Mouse (Mus musculus) forebrain, embryonic 14.5 days (tissue): ENCODE data around the gene Pde10a. TPM values are rescaled to one million over a fixed set of nuclear protein-coding genes. Genes with fewer than 3 reads are reported as not detected.

Experiments used
- ATAC-seq: fragments of 200-750 bp; cut with Nextera tagmentation; 2 replicates; pipeline ENCODE4 v1.8.0; 2017; ENCODE audit warnings: mild to moderate bottlenecking, moderate library complexity
- DNase-seq: peaks from one replicate; pipeline ENCODE4 v3.0.0-alpha.2; 2015; ENCODE audit warnings: low spot score
- H3K27ac ChIP-seq: fragments of 300-500 bp; sonication (generic); 2 replicates; pipeline ENCODE4 v1.5.1; 2014; ENCODE audit warnings: low read depth, mild to moderate bottlenecking, control low read depth, low read length, moderate library complexity
- H3K27me3 ChIP-seq: fragments of 300-500 bp; sonication (generic); replicated peaks from 2 replicates; pipeline ENCODE4 v1.6.1; 2014; ENCODE audit warnings: low read length, control low read depth, mixed read lengths; ENCODE audit not compliant: control insufficient read depth, insufficient read depth
- H3K36me3 ChIP-seq: fragments of 300-500 bp; sonication (generic); 2 replicates; pipeline ENCODE4 v1.6.1; 2014; ENCODE audit warnings: low read length, control low read depth; ENCODE audit not compliant: control insufficient read depth, insufficient read depth
- H3K4me1 ChIP-seq: fragments of 300-500 bp; sonication (generic); 2 replicates; pipeline ENCODE4 v1.6.1; 2014; ENCODE audit warnings: antibody characterized with exemption, low read length, control low read depth; ENCODE audit not compliant: control insufficient read depth, insufficient read depth
- H3K4me2 ChIP-seq: fragments of 300-500 bp; sonication (generic); 2 replicates; pipeline ENCODE4 v1.6.1; 2014; ENCODE audit warnings: mild to moderate bottlenecking, control low read depth, low read length
- H3K4me3 ChIP-seq: fragments of 300-500 bp; sonication (generic); 2 replicates; pipeline ENCODE4 v1.5.1; 2014; ENCODE audit warnings: low read depth, low read length, control low read depth
- H3K9ac ChIP-seq: fragments of 300-500 bp; sonication (generic); 2 replicates; pipeline ENCODE4 v1.6.1; 2014; ENCODE audit warnings: mild to moderate bottlenecking, low read length, control low read depth, moderate library complexity
- H3K9me3 ChIP-seq: fragments of 300-500 bp; sonication (generic); replicated peaks from 2 replicates; pipeline ENCODE4 v1.6.1; 2016; ENCODE audit warnings: low read length, control low read depth, mixed read lengths; ENCODE audit not compliant: control insufficient read depth
- WGBS: fragments of 180-500 bp; shearing (Covaris S2); extraction: QIAGEN DNeasy Blood & Tissue Kit; methylation state at CpG from one replicate; pipeline ENCODE4 v1.1.7; 2014; 5-methylcytosine and 5-hydroxymethylcytosine counted together
- polyA plus RNA-seq: library from polyadenylated mRNA; unstranded; fragments of >200 nt; fragmentation: Nextera tagmentation; extraction: Ambion mirVana; gene quantifications from 2 replicates; pipeline ENCODE4 v1.2.1, GENCODE M21; 2014

Pde10a gene
- polyA plus RNA-seq, 1 experiment from 2014 or later: 12.1 TPM

GRCm38 (mm10) chr17:8792611-8793010, 267.4 kb downstream of the Pde10a start:
- Histone ChIP-seq H3K4me2 (no peak overlapping the region), H3K4me3 (no peak overlapping the region), H3K9me3 (no peaks in the 10 kb centered on the region), H3K27ac (no peak overlapping the region), H3K4me1 (no peaks in the 10 kb centered on the region), H3K36me3 (no peaks in the 10 kb centered on the region), H3K27me3 (peaks cover 9% of the 10 kb centered on the region), H3K9ac (no peak overlapping the region)
- 79% methylated on average over 7 of the region's 7 CpGs for WGBS
- DNase-seq (no peak), ATAC-seq (no peak)

- Histone ChIP-seq H3K9ac (no peak overlapping the region), H3K4me2 (no peak overlapping the region), H3K27ac (no peak overlapping the region), H3K27me3 (peaks cover 32% of the 10 kb centered on the region), H3K4me3 (no peak overlapping the region), H3K9me3 (no peaks in the 10 kb centered on the region), H3K4me1 (no peaks in the 10 kb centered on the region), H3K36me3 (no peaks in the 10 kb centered on the region)
- no peak for DNase-seq
- no peak for ATAC-seq
- 12% methylated on average over 2 of the region's 2 CpGs for WGBS
Observed at GRCm38 (mm10) chr17:8797624-8798023, 272.5 kb downstream of the Pde10a start.

GRCm38 (mm10) chr17:8798531-8799295, 273.5 kb downstream of the Pde10a start:
- peaks cover 32% of the 10 kb centered on the region for H3K27me3 ChIP-seq
- no peak overlapping the region for H3K4me2 ChIP-seq
- no peaks in the 10 kb centered on the region for H3K36me3 ChIP-seq
- no peak overlapping the region for H3K4me3 ChIP-seq
- no peak overlapping the region for H3K27ac ChIP-seq
- 1% methylated on average over 12 of the region's 12 CpGs for WGBS
- ATAC-seq: no peak
- H3K9me3 ChIP-seq: no peaks in the 10 kb centered on the region
- no peak for DNase-seq
- peaks cover 3% of the 10 kb centered on the region for H3K4me1 ChIP-seq
- H3K9ac ChIP-seq: no peak overlapping the region

GRCm38 (mm10) chr17:8799296-8799731, 274.1 kb downstream of the Pde10a start:
- DNase-seq: peak; percentile 41
- under 1% methylated on average over 10 of the region's 10 CpGs for WGBS
- no peak overlapping the region for H3K9ac ChIP-seq
- no peak overlapping the region for H3K4me2 ChIP-seq
- no peak overlapping the region for H3K27ac ChIP-seq
- no peak for ATAC-seq
- no peaks in the 10 kb centered on the region for H3K36me3 ChIP-seq
- H3K9me3 ChIP-seq: no peaks in the 10 kb centered on the region
- H3K4me3 ChIP-seq: no peak overlapping the region
- H3K27me3 ChIP-seq: peaks cover 32% of the 10 kb centered on the region
- H3K4me1 ChIP-seq: peaks cover 9% of the 10 kb centered on the region

GRCm38 (mm10) chr17:8799914-8800420, 274.8 kb downstream of the Pde10a start:
- Histone ChIP-seq H3K27me3 (peaks cover 32% of the 10 kb centered on the region), H3K9me3 (no peaks in the 10 kb centered on the region), H3K9ac (no peak overlapping the region), H3K27ac (no peak overlapping the region), H3K4me3 (peak overlapping the region; percentile 86), H3K36me3 (no peaks in the 10 kb centered on the region), H3K4me2 (peak overlapping the region; percentile 87), H3K4me1 (peaks cover 9% of the 10 kb centered on the region)
- under 1% methylated on average over 15 of the region's 15 CpGs for WGBS
- DNase-seq: no peak
- no peak for ATAC-seq

- DNase-seq (peak; percentile 77), ATAC-seq (peak; percentile 71)
- peak overlapping the region; percentile 88 for H3K9ac ChIP-seq
- H3K36me3 ChIP-seq: no peaks in the 10 kb centered on the region
- peak overlapping the region; percentile 86 for H3K4me3 ChIP-seq
- H3K4me2 ChIP-seq: peak overlapping the region; percentile 87
- peak overlapping the region; percentile 90 for H3K27ac ChIP-seq
- under 1% methylated on average over 49 of the region's 53 CpGs for WGBS
- H3K9me3 ChIP-seq: no peaks in the 10 kb centered on the region
- peaks cover 9% of the 10 kb centered on the region for H3K4me1 ChIP-seq
- H3K27me3 ChIP-seq: peaks cover 32% of the 10 kb centered on the region
Observed at GRCm38 (mm10) chr17:8800478-8801082, 275.4 kb downstream of the Pde10a start.

GRCm38 (mm10) chr17:8801083-8801854, 276.1 kb downstream of the Pde10a start:
- Histone ChIP-seq H3K36me3 (no peaks in the 10 kb centered on the region), H3K27ac (peak overlapping the region; percentile 90), H3K27me3 (peaks cover 32% of the 10 kb centered on the region), H3K4me2 (peak overlapping the region; percentile 87), H3K9ac (peak overlapping the region; percentile 88), H3K4me3 (peak overlapping the region; percentile 86), H3K9me3 (no peaks in the 10 kb centered on the region), H3K4me1 (peaks cover 9% of the 10 kb centered on the region)
- ATAC-seq: peak; percentile 77
- peak; percentile 77 for DNase-seq
- WGBS: 0% methylated on average over 48 of the region's 72 CpGs

- Histone ChIP-seq H3K36me3 (no peaks in the 10 kb centered on the region), H3K9me3 (no peaks in the 10 kb centered on the region), H3K9ac (peak overlapping the region; percentile 88), H3K4me1 (peaks cover 9% of the 10 kb centered on the region), H3K4me3 (peak overlapping the region; percentile 86), H3K27ac (peak overlapping the region; percentile 90), H3K4me2 (peak overlapping the region; percentile 87), H3K27me3 (peaks cover 27% of the 10 kb centered on the region)
- 0% methylated on average over 19 of the region's 31 CpGs for WGBS
- ATAC-seq (no peak), DNase-seq (no peak)
Observed at GRCm38 (mm10) chr17:8801855-8802104, 276.6 kb downstream of the Pde10a start.
